Mouse (Mus musculus) stomach, adult 2 months (tissue): ENCODE results near the gene Ltk. TPM values are rescaled to one million over a fixed set of nuclear protein-coding genes. Genes with fewer than 3 reads are reported as not detected.

ENCODE experiments used
- polyA plus RNA-seq: library from polyadenylated mRNA; depleted of rRNA; stranded (reverse); fragments of >200 nt; gene quantifications from 2 replicates; pipeline ENCODE4 v1.2.3, GENCODE M21; 2012; rRNA removed

The Ltk gene
- 7.0 and 8.8 TPM in 2 replicates for polyA plus RNA-seq

GRCm38 (mm10) chr2:119760251-119760650, at the start of gene Ltk:
Ltk (minus strand) TSS chr2:119760431.

DNA sequence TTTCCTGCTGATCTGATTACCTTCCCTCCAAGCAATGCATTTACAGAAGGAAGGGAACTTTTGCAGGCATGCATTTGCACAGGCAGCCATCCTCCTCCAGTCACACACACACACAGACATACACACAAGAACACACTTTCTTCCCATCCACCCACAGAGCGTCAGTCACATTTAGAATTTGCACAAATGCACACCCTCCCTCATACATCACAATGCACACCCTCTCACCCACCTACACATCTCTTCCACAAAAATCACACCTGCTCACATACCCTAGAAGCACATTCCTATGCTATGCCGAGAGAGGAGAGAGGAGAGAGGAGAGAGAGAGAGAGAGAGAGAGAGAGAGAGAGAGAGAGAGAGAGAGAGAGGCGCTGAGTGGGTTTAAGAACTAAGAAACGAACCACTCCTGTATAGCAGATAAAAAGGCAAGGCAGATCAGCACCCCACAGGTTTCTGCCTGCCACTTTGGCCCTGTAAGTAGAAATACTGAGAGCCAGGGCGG, 37.1 kb upstream of the Ltk start, which contains the start of gene Tyro3:
TSS of gene Tyro3 (plus strand) at position 455 of the 505 bp plus-strand sequence.

GRCm38 (mm10) chr2:119787206-119787883, 27.1 kb upstream of the Ltk start, which contains the start of gene Rpap1:
Rpap1 (minus strand) TSS chr2:119787537.

GRCm38 (mm10) chr2:119741581-119742411, 18.4 kb downstream of the Ltk start, which contains the start of gene Itpka:
Itpka (plus strand) TSS chr2:119742337.

Other genes with a start within 250 kb of the Ltk start
- 0.05 TPM in 1 of 2 replicates, not detected in the other for gene Exd1, start 212.8 kb downstream of the Ltk start, polyA plus RNA-seq
- gene Chp1, start 212.7 kb downstream of the Ltk start, polyA plus RNA-seq: 70.6 and 77.7 TPM in 2 replicates
- 0.10 and 0.21 TPM in 2 replicates for gene Nusap1, start 142.1 kb downstream of the Ltk start, polyA plus RNA-seq
- 2.5 and 3.0 TPM in 2 replicates for gene Oip5, start 142.0 kb downstream of the Ltk start, polyA plus RNA-seq
- gene Ndufaf1, start 97.6 kb downstream of the Ltk start, polyA plus RNA-seq: 0.22 and 0.49 TPM in 2 replicates
- 3.2 and 3.7 TPM in 2 replicates for gene Rtf1, start 85.4 kb downstream of the Ltk start, polyA plus RNA-seq
- 10.1 and 12.8 TPM in 2 replicates for gene Itpka, start 18.1 kb downstream of the Ltk start, polyA plus RNA-seq
- 14.0 and 14.1 TPM in 2 replicates for gene Rpap1, start 27.1 kb upstream of the Ltk start, polyA plus RNA-seq
- gene Tyro3, start 37.3 kb upstream of the Ltk start, polyA plus RNA-seq: 18.0 and 21.9 TPM in 2 replicates
- 1.4 and 3.3 TPM in 2 replicates for gene Mga, start 136.8 kb upstream of the Ltk start, polyA plus RNA-seq
- 3.8 and 4.6 TPM in 2 replicates for gene Mapkbp1, start 212.3 kb upstream of the Ltk start, polyA plus RNA-seq